Mouse (Mus musculus): ENCODE measurements around the gene B430306N03Rik. TPM values are rescaled to one million over a fixed set of nuclear protein-coding genes. Genes with fewer than 3 reads are reported as not detected.

B430306N03Rik gene
- polyA plus RNA-seq, 1 experiment from 2014 or later = 0.24 TPM

DNA sequence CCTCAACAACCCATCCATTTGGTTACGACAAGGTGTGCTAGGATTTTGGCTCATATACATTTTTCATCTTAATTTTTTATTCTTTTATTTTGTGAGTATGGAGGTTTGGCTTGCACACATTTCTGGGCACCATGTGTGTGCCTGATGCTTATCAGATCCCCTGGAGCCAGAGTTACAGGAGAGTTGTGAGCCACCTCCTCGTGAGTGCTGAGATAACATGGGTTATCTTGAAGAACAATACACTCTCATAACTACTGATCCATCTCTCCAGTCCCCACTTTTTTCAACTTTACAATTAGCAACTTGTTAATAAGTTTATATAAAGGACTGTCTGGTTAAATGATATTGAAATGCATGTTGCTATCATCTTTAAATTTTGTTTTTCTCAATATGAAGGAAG, 5.3 kb downstream of the B430306N03Rik start:
- no peak overlapping the region for H3K4me2 ChIP-seq
- 94% methylated on average over 2 of the region's 2 CpGs for WGBS
- no peak overlapping the region for H3K27ac ChIP-seq (replicated peaks)
- no peaks in the 10 kb centered on the region for H3K4me1 ChIP-seq (replicated peaks)
- no peak overlapping the region for H3K4me3 ChIP-seq
- no peaks in the 10 kb centered on the region for H3K27me3 ChIP-seq
- no peaks in the 10 kb centered on the region for H3K9me3 ChIP-seq
- no peak overlapping the region for H3K9ac ChIP-seq
- no peaks in the 10 kb centered on the region for H3K36me3 ChIP-seq
- ATAC-seq (ENCODE audit: low read depth) = no peak

DNA sequence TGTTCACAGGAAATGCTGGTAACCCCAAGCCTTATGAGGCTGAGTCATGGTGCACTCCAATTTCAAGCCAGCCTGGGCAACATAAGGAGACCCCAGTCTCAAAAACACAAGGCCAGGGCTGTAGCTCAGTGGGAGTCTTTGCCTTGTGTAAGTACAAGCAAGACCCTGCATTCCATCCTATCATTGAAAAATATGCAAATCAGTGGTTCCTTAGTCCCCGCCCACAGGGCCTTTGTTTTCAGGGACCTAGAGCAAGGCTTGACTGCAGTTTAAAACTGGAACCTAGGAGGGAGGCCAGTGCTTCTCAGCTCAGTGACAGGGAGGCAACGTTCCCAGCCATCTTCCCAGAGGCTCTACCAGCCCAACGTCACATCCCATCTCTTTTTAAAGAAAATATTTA, 7.3 kb downstream of the B430306N03Rik start:
- no peak overlapping the region for H3K9ac ChIP-seq
- no peaks in the 10 kb centered on the region for H3K9me3 ChIP-seq
- WGBS = 56% methylated on average over 3 of the region's 3 CpGs
- no peak for ATAC-seq (ENCODE audit: low read depth)
- H3K27me3 ChIP-seq = no peaks in the 10 kb centered on the region
- no peak overlapping the region for H3K4me3 ChIP-seq
- no peak overlapping the region for H3K4me2 ChIP-seq
- H3K27ac ChIP-seq (replicated peaks) = no peak overlapping the region
- no peaks in the 10 kb centered on the region for H3K4me1 ChIP-seq (replicated peaks)
- H3K36me3 ChIP-seq = no peaks in the 10 kb centered on the region

- Histone ChIP-seq H3K4me1 (replicated peaks) (no peaks in the 10 kb centered on the region), H3K9me3 (no peaks in the 10 kb centered on the region), H3K4me3 (no peak overlapping the region), H3K27ac (replicated peaks) (no peak overlapping the region), H3K36me3 (no peaks in the 10 kb centered on the region), H3K27me3 (no peaks in the 10 kb centered on the region), H3K9ac (no peak overlapping the region), H3K4me2 (no peak overlapping the region)
- WGBS = 93% methylated on average over 5 of the region's 5 CpGs
- ATAC-seq (ENCODE audit: low read depth) = no peak
These were observed 8.3 kb downstream of the B430306N03Rik start for GRCm38 (mm10) chr17:48324258-48324657.

GRCm38 (mm10) chr17:48325093-48325492, 9.2 kb downstream of the B430306N03Rik start:
- no peak overlapping the region for H3K27ac ChIP-seq (replicated peaks)
- H3K4me1 ChIP-seq (replicated peaks) = no peaks in the 10 kb centered on the region
- no peaks in the 10 kb centered on the region for H3K36me3 ChIP-seq
- no peaks in the 10 kb centered on the region for H3K9me3 ChIP-seq
- H3K9ac ChIP-seq = no peak overlapping the region
- no peaks in the 10 kb centered on the region for H3K27me3 ChIP-seq
- ATAC-seq (ENCODE audit: low read depth) = no peak
- H3K4me3 ChIP-seq = no peak overlapping the region
- no peak overlapping the region for H3K4me2 ChIP-seq
- 91% methylated on average over 6 of the region's 6 CpGs for WGBS

- Histone ChIP-seq H3K4me1 (replicated peaks) (no peaks in the 10 kb centered on the region), H3K27ac (replicated peaks) (no peak overlapping the region), H3K4me3 (no peak overlapping the region), H3K9ac (no peak overlapping the region), H3K4me2 (no peak overlapping the region), H3K27me3 (no peaks in the 10 kb centered on the region), H3K36me3 (no peaks in the 10 kb centered on the region), H3K9me3 (no peaks in the 10 kb centered on the region)
- WGBS = 92% methylated on average over 11 of the region's 11 CpGs
- no peak for ATAC-seq (ENCODE audit: low read depth)
These were observed 9.7 kb downstream of the B430306N03Rik start for GRCm38 (mm10) chr17:48325638-48326037.

DNA sequence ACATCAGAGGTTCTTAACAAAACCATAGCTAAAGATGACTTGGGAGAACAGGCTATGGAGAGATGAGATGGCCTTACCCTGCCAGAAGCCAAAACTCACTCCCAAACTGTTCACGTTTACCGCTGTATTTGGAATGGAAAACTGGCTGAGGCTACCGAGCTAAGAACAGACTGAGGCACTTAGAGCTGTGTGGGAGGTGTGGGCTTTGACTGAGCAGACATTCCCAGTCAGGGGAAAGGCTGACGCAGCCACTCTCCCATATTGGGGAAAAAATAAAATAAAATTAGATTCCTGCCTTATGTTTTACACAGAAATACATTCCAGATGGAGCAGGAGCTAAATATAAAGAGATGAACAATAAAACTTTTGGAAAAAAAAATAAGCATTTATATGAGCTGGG, 10.7 kb downstream of the B430306N03Rik start:
- no peaks in the 10 kb centered on the region for H3K36me3 ChIP-seq
- no peaks in the 10 kb centered on the region for H3K4me1 ChIP-seq (replicated peaks)
- no peaks in the 10 kb centered on the region for H3K9me3 ChIP-seq
- H3K9ac ChIP-seq = no peak overlapping the region
- no peaks in the 10 kb centered on the region for H3K27me3 ChIP-seq
- no peak overlapping the region for H3K4me2 ChIP-seq
- H3K4me3 ChIP-seq = no peak overlapping the region
- H3K27ac ChIP-seq (replicated peaks) = no peak overlapping the region
- WGBS = 91% methylated on average over 4 of the region's 4 CpGs
- no peak for ATAC-seq (ENCODE audit: low read depth)

- H3K27me3 ChIP-seq = no peaks in the 10 kb centered on the region
- no peaks in the 10 kb centered on the region for H3K36me3 ChIP-seq
- H3K4me3 ChIP-seq = no peak overlapping the region
- no peaks in the 10 kb centered on the region for H3K4me1 ChIP-seq (replicated peaks)
- 90% methylated on average over 2 of the region's 2 CpGs for WGBS
- ATAC-seq (ENCODE audit: low read depth) = no peak
- no peaks in the 10 kb centered on the region for H3K9me3 ChIP-seq
- no peak overlapping the region for H3K4me2 ChIP-seq
- no peak overlapping the region for H3K9ac ChIP-seq
- no peak overlapping the region for H3K27ac ChIP-seq (replicated peaks)
These were observed 16.6 kb downstream of the B430306N03Rik start for GRCm38 (mm10) chr17:48332524-48332923.

DNA sequence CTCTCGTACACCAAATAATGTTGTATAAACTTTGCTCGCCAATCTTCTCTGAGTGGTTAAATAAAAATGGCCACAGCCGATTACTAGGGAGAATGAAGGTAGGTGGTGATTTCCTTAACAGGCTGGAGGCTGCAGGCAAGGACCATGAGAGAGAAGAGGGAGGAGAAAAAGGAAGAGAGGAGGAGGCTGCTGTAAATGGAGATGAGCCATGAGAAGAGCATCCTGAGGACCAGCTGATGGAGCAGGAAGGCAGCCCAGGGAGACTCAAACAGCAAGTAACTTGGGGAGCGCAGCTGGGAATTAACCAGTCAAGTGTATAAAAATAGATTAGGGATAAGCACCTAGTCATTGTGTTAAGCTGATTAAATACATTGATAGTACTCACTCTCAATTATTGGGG, 18.2 kb downstream of the B430306N03Rik start:
- no peak for ATAC-seq (ENCODE audit: low read depth)
- Histone ChIP-seq H3K9ac (no peak overlapping the region), H3K4me3 (no peak overlapping the region), H3K27ac (replicated peaks) (no peak overlapping the region), H3K4me2 (no peak overlapping the region), H3K36me3 (no peaks in the 10 kb centered on the region), H3K9me3 (no peaks in the 10 kb centered on the region), H3K27me3 (no peaks in the 10 kb centered on the region), H3K4me1 (replicated peaks) (no peaks in the 10 kb centered on the region)
- WGBS = 88% methylated on average over 4 of the region's 4 CpGs

DNA sequence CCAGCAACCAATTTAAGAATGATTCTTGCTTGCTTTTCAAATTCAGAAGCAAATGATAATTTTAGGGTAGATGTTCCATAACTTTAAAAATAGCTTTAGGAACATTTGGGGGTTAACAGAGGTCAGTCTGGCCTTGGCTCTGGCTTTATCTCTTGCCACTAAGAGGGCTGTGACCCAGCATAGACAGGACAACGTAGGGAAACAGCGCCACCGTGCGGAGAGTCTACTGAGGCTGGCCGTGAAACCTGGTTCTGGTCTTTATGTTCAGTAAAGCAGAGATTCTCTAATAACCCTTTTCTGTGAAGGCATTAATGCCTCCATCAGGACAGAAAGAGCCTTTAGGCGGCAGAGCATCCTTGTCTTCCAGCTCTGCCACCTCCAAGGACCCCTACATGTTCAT, 20.9 kb downstream of the B430306N03Rik start:
- Histone ChIP-seq H3K9ac (no peak overlapping the region), H3K4me1 (replicated peaks) (no peaks in the 10 kb centered on the region), H3K27ac (replicated peaks) (no peak overlapping the region), H3K4me2 (no peak overlapping the region), H3K36me3 (no peaks in the 10 kb centered on the region), H3K4me3 (no peak overlapping the region), H3K9me3 (no peaks in the 10 kb centered on the region), H3K27me3 (no peaks in the 10 kb centered on the region)
- no peak for ATAC-seq (ENCODE audit: low read depth)
- 3% methylated on average over 6 of the region's 6 CpGs for WGBS

DNA sequence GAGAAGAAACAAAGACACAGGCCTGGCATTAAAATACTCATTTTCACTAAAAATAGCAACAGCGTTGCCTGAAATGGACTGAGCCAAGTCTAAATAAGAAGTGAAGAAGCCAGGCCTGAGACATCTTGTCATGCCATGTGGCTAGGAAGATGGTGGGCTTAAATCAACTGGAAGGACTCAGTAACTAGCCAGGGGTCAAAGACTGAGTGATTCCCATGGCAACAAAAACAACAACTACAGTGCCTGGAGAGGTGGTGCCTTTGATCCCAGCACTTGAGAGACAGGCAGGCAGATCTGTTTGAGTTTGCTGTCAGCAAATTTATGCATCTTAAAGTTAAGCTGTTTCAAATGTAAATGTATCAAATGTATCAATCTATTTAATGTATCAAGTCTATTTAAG, 24.3 kb downstream of the B430306N03Rik start:
- H3K36me3 ChIP-seq = no peaks in the 10 kb centered on the region
- no peaks in the 10 kb centered on the region for H3K27me3 ChIP-seq
- H3K4me2 ChIP-seq = no peak overlapping the region
- no peak overlapping the region for H3K4me3 ChIP-seq
- H3K27ac ChIP-seq (replicated peaks) = no peak overlapping the region
- H3K9ac ChIP-seq = no peak overlapping the region
- H3K4me1 ChIP-seq (replicated peaks) = no peaks in the 10 kb centered on the region
- WGBS = 89% methylated on average over 1 of the region's 1 CpGs
- no peak for ATAC-seq (ENCODE audit: low read depth)
- H3K9me3 ChIP-seq = no peaks in the 10 kb centered on the region

GRCm38 (mm10) chr17:48341947-48342346, 26.0 kb downstream of the B430306N03Rik start:
- H3K9ac ChIP-seq = no peak overlapping the region
- H3K4me2 ChIP-seq = no peak overlapping the region
- ATAC-seq (ENCODE audit: low read depth) = no peak
- 75% methylated on average over 3 of the region's 3 CpGs for WGBS
- H3K4me3 ChIP-seq = no peak overlapping the region
- H3K27ac ChIP-seq (replicated peaks) = no peak overlapping the region
- H3K36me3 ChIP-seq = no peaks in the 10 kb centered on the region
- H3K9me3 ChIP-seq = no peaks in the 10 kb centered on the region
- no peaks in the 10 kb centered on the region for H3K4me1 ChIP-seq (replicated peaks)
- H3K27me3 ChIP-seq = no peaks in the 10 kb centered on the region

GRCm38 (mm10) chr17:48343065-48343464, 27.1 kb downstream of the B430306N03Rik start:
- WGBS = 89% methylated on average over 2 of the region's 2 CpGs
- Histone ChIP-seq H3K27ac (replicated peaks) (no peak overlapping the region), H3K36me3 (no peaks in the 10 kb centered on the region), H3K4me3 (no peak overlapping the region), H3K4me1 (replicated peaks) (no peaks in the 10 kb centered on the region), H3K9me3 (no peaks in the 10 kb centered on the region), H3K27me3 (no peaks in the 10 kb centered on the region), H3K9ac (no peak overlapping the region), H3K4me2 (no peak overlapping the region)
- no peak for ATAC-seq (ENCODE audit: low read depth)

DNA sequence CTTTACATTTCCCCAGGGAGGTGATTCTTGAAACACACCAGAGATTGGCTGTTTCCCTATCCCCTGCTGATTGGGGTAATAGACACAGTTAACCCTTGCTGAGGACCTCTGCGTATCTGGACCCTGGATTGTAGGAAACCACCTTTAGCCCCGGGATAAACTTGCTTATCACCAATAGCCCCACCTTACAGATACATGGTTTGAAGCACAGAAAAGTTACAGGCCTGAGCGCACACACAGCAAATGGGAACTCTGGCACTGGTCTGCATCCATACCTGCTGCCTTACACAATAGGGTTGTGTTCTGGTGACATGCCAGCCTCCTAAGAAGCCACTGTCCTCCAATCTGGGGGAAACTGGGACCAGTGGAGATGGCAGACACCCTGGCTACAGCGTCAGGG, 29.9 kb downstream of the B430306N03Rik start:
- Histone ChIP-seq H3K4me1 (replicated peaks) (no peaks in the 10 kb centered on the region), H3K27me3 (no peaks in the 10 kb centered on the region), H3K36me3 (no peaks in the 10 kb centered on the region), H3K9ac (no peak overlapping the region), H3K4me3 (no peak overlapping the region), H3K9me3 (no peaks in the 10 kb centered on the region), H3K4me2 (no peak overlapping the region), H3K27ac (replicated peaks) (no peak overlapping the region)
- ATAC-seq (ENCODE audit: low read depth) = no peak
- 78% methylated on average over 4 of the region's 4 CpGs for WGBS
